Mouse (Mus musculus) kidney, embryonic 15.5 days (tissue): ENCODE data around the gene Galnt6. TPM values are rescaled to one million over a fixed set of nuclear protein-coding genes. Genes with fewer than 3 reads are reported as not detected.

Source experiments
- ATAC-seq: fragments of 200-750 bp; cut with Nextera tagmentation; replicated peaks from 2 replicates; pipeline ENCODE4 v1.8.0; 2017; ENCODE audit warnings: moderate TSS enrichment; ENCODE audit not compliant: low FRiP score
- H3K27ac ChIP-seq: fragments of 300-500 bp; sonication (generic); 2 replicates; pipeline ENCODE4 v1.5.1; 2015; ENCODE audit warnings: mild to moderate bottlenecking, inconsistent platforms
- H3K27me3 ChIP-seq: fragments of 300-500 bp; sonication (generic); 2 replicates; pipeline ENCODE4 v1.6.1; 2015; ENCODE audit warnings: inconsistent platforms
- H3K36me3 ChIP-seq: fragments of 300-500 bp; sonication (generic); 2 replicates; pipeline ENCODE4 v1.6.1; 2015; ENCODE audit warnings: inconsistent platforms
- H3K4me1 ChIP-seq: fragments of 300-500 bp; sonication (generic); 2 replicates; pipeline ENCODE4 v1.6.1; 2015; ENCODE audit warnings: inconsistent platforms
- H3K4me2 ChIP-seq: fragments of 300-500 bp; sonication (generic); 2 replicates; pipeline ENCODE4 v1.6.1; 2015; ENCODE audit warnings: moderate library complexity, mild to moderate bottlenecking, inconsistent platforms
- H3K4me3 ChIP-seq: fragments of 300-500 bp; sonication (generic); replicated peaks from 2 replicates; pipeline ENCODE4 v1.5.1; 2015; ENCODE audit warnings: mild to moderate bottlenecking, inconsistent platforms
- H3K9ac ChIP-seq: fragments of 300-500 bp; sonication (generic); 2 replicates; pipeline ENCODE4 v1.6.1; 2015; ENCODE audit warnings: mild to moderate bottlenecking, inconsistent platforms
- H3K9me3 ChIP-seq: fragments of 300-500 bp; sonication (generic); replicated peaks from 2 replicates; pipeline ENCODE4 v1.6.1; 2016; ENCODE audit warnings: inconsistent platforms
- WGBS: fragments of 180-500 bp; shearing (Covaris S2); methylation state at CpG from one replicate; pipeline ENCODE4 v1.1.7; 2015; ENCODE audit warnings: mixed read lengths; 5-methylcytosine and 5-hydroxymethylcytosine counted together
- polyA plus RNA-seq: library from polyadenylated mRNA; unstranded; fragments of >200 nt; fragmentation: Nextera tagmentation; extraction: Ambion mirVana; gene quantifications from 2 replicates; pipeline ENCODE4 v1.2.1, GENCODE M21; 2015

Gene Galnt6
- polyA plus RNA-seq, 1 experiment from 2014 or later: 2.4 TPM

DNA sequence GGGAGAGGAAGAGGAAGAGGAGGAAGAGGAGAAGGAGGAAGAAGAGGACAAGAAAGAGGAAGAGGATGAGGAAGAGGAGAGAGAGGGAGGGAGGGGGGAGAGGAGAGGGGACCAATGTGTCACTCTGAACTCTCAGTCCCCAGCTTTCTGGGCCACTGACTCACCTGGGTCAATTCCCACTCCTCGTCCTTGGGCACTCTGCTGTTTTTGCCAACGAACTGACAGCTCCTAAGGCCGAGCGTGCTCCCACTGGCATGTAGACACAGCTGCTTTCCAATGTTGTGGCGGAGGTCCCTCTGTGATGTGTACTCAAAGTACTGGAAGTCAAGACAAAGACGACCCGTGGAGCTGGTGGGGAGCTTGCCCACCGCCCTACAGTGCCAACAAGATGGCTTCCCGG lies 34.8 kb downstream of the Galnt6 start:
- ATAC-seq: no peak
- Histone ChIP-seq H3K4me3 (no peak overlapping the region), H3K4me2 (no peak overlapping the region), H3K4me1 (0 out of 2 replicates have a peak, but pooled peaks cover 3% of the 10 kb centered on the region), H3K36me3 (no peaks in the 10 kb centered on the region), H3K9me3 (peaks cover 10% of the 10 kb centered on the region), H3K27ac (no peak overlapping the region), H3K27me3 (no peaks in the 10 kb centered on the region), H3K9ac (no peak overlapping the region)
- WGBS: 94% methylated on average over 9 of the region's 9 CpGs

DNA sequence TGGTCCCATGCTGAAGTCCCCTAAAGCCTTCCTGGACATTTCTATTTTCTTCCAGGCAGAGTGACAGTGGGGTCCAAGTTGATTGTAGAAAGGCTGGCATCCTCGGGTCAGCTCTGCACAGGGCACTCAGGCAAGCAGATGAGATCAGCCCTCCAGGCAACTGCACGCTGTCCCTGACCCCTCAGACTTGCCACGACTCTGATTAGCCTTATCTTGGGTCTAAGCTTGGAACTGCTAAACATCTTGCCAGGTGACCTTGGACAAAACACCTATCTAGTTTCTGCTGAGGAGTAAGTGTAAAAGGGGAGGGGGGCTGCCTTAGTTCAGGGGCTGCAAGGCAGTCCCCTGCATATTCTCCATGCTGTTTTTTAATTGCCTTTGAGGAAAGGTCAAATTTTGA lies 37.2 kb downstream of the Galnt6 start:
- Histone ChIP-seq H3K36me3 (no peaks in the 10 kb centered on the region), H3K9me3 (peaks cover 10% of the 10 kb centered on the region), H3K4me1 (peaks cover 8% of the 10 kb centered on the region), H3K9ac (no peak overlapping the region), H3K27ac (no peak overlapping the region), H3K4me2 (no peak overlapping the region), H3K4me3 (no peak overlapping the region), H3K27me3 (0 out of 2 replicates have a peak, but pooled peaks cover 3% of the 10 kb centered on the region)
- WGBS: 55% methylated on average over 3 of the region's 3 CpGs
- ATAC-seq: no peak

DNA sequence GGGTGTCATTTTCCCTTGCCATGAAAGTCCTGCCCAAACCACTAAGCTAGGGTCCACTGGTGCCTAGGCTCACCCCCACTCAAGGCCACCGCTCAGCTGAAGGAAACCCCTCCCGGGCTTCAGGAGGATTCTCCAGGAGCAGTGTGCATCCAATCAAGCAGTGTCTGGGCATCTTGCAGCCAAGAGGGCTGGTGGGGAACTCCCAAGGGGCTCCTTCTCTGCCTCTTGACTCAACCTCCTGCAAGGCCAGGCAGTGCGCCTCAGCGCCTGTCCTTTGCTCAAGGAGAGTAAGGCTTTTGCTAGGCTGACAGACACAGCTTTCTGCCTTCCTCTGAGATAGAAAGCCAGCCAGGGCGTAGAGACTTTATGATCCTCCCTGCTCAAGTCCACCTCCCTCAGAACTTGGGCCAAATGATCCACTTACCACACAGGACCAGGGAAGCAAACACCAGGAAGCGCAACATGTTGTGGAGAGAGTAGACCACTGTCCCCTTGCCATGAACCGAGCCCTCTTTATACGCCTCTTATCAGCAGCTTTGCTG lies 41.7 kb downstream of the Galnt6 start, which contains the start of gene Cela1:
Gene Cela1, minus strand, starts transcription at position 492 of the 542 bp plus-strand sequence.
- no peak for ATAC-seq
- Histone ChIP-seq H3K9me3 (peaks cover 10% of the 10 kb centered on the region), H3K36me3 (no peaks in the 10 kb centered on the region), H3K4me2 (peak within 1 kb of the TSS; percentile 33), H3K4me1 (peaks cover 13% of the 10 kb centered on the region), H3K27ac (peak within 1 kb of the TSS; percentile 15; the same call in 1 of the 2 replicates), H3K4me3 (no peak within 1 kb of the TSS), H3K27me3 (peaks cover 9% of the 10 kb centered on the region; the same call in 1 of the 2 replicates), H3K9ac (no peak within 1 kb of the TSS)
- 67% methylated on average over 8 of the region's 8 CpGs for WGBS

DNA sequence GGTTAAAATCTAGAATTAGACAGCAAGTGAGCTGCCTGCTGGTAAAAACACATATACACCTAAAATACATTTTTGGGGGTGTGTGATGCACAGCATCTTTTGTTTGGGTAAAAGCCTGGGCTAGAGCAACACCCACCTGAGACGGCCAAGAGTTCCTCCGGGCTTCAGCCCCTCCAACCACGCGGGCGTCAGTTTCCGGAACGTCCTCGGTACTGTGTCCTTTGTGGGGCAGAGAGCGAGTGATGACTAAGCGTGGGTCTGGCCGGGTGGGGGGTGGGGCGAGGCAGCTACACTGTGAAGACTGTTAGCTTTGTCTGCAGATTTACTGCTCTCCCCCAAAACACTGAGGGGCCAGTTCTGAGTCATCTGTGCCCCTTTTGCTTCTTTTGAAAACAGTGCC lies 42.2 kb downstream of the Galnt6 start:
- Histone ChIP-seq H3K4me2 (peak overlapping the region; percentile 33), H3K9me3 (peaks cover 10% of the 10 kb centered on the region), H3K4me1 (peaks cover 14% of the 10 kb centered on the region), H3K4me3 (no peak overlapping the region), H3K9ac (no peak overlapping the region), H3K27me3 (peaks cover 9% of the 10 kb centered on the region; the same call in 1 of the 2 replicates), H3K36me3 (no peaks in the 10 kb centered on the region), H3K27ac (no peak overlapping the region)
- no peak for ATAC-seq
- WGBS: 18% methylated on average over 12 of the region's 12 CpGs

DNA sequence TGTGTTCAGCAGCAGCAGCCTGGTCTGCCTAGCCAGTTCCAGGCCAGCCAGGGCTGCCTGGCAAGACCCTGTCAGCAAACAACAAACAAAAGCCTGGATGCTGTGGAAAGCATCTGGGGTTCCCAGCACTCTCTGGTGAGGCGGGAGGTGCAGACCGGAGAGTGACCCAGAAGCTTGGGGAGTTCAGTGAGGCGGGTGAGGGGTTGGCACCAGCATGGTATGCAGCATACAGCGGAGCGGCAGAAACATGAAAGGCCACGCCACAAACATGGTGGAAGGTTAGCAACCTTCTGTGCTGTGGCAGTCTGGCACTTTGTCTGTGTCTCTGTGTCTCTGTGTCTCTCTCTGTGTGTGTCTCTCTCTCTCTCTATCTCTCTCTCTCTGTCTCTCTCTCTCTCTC lies 42.7 kb downstream of the Galnt6 start:
- WGBS: 90% methylated on average over 6 of the region's 6 CpGs
- H3K27me3 ChIP-seq: peaks cover 9% of the 10 kb centered on the region; the same call in 1 of the 2 replicates
- no peak overlapping the region for H3K4me3 ChIP-seq
- H3K4me2 ChIP-seq: no peak overlapping the region
- H3K36me3 ChIP-seq: no peaks in the 10 kb centered on the region
- H3K27ac ChIP-seq: no peak overlapping the region
- H3K4me1 ChIP-seq: peaks cover 19% of the 10 kb centered on the region
- peaks cover 10% of the 10 kb centered on the region for H3K9me3 ChIP-seq
- no peak overlapping the region for H3K9ac ChIP-seq
- ATAC-seq: no peak

DNA sequence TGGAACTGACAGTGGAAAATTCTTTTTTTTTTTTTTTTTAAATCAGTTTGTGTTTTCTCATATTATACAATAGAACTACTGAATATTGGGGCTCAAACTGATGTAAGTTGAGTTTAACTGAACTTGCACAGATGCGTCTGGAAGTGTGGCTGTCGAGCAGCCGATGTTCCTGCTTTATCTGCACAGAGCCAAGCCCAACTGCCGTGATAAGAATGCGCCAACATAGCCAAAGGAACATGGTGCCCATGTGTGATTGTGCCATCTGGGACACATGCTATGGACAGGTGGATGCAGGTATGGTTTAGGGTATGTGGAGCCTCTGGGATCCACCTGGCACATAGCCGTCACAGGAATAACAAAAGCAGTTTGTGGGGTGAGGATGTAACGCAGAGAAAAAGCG lies 43.3 kb downstream of the Galnt6 start:
- ATAC-seq: no peak
- H3K4me1 ChIP-seq: peaks cover 25% of the 10 kb centered on the region
- H3K4me3 ChIP-seq: no peak overlapping the region
- 90% methylated on average over 8 of the region's 8 CpGs for WGBS
- peaks cover 9% of the 10 kb centered on the region; the same call in 1 of the 2 replicates for H3K27me3 ChIP-seq
- H3K4me2 ChIP-seq: no peak overlapping the region
- H3K9ac ChIP-seq: no peak overlapping the region
- no peaks in the 10 kb centered on the region for H3K36me3 ChIP-seq
- H3K27ac ChIP-seq: no peak overlapping the region
- H3K9me3 ChIP-seq: peaks cover 9% of the 10 kb centered on the region

DNA sequence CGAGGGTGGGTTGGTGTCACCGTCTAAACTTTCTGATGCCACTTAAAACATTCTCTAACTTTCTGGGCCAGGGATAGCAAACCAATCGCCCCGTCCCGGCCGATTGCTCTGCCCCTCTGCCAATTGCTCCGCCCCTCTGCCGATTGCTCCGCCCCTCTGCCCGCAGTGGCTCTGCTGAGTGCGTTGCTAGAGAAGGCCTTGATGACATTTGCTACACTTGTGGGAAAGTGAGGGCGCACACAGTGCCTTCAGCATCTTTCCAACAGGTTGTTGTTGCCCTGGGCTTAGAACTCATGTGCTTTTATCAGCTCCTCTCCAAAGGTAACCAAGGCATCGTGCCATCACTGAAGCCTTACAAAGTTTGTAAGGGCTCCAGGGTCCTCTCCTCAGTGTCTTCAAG lies 43.9 kb downstream of the Galnt6 start:
- no peak overlapping the region for H3K4me3 ChIP-seq
- H3K9me3 ChIP-seq: peaks cover 3% of the 10 kb centered on the region; the same call in 1 of the 2 replicates
- peaks cover 31% of the 10 kb centered on the region for H3K4me1 ChIP-seq
- no peaks in the 10 kb centered on the region for H3K36me3 ChIP-seq
- no peak for ATAC-seq
- H3K9ac ChIP-seq: no peak overlapping the region
- peaks cover 9% of the 10 kb centered on the region; the same call in 1 of the 2 replicates for H3K27me3 ChIP-seq
- 25% methylated on average over 13 of the region's 13 CpGs for WGBS
- H3K4me2 ChIP-seq: no peak overlapping the region
- H3K27ac ChIP-seq: no peak overlapping the region

DNA sequence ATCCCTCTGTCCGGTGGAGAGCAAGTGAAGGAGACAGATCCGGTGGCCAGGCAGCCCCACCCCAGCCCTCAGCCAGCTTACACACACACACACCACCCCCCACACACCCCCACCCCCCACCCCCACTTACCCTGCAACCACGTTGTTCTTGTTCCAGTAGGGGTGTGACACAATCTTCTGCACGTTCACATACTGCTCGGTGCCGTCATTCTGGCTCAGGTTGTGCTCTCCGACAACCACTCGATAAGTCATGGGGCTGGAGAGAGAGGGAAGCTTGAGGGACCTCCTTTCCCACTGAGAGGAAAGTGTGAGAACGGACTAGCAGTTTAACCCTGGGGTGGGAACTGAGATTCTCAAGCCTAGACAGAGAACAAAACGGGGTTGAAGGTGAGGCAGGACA lies 44.7 kb downstream of the Galnt6 start:
- H3K27ac ChIP-seq: no peak overlapping the region
- no peak overlapping the region for H3K4me3 ChIP-seq
- H3K9ac ChIP-seq: no peak overlapping the region
- WGBS: 67% methylated on average over 10 of the region's 10 CpGs
- H3K4me2 ChIP-seq: no peak overlapping the region
- no peak for ATAC-seq
- no peaks in the 10 kb centered on the region for H3K9me3 ChIP-seq
- H3K27me3 ChIP-seq: peaks cover 9% of the 10 kb centered on the region; the same call in 1 of the 2 replicates
- peaks cover 39% of the 10 kb centered on the region for H3K4me1 ChIP-seq
- H3K36me3 ChIP-seq: no peaks in the 10 kb centered on the region

DNA sequence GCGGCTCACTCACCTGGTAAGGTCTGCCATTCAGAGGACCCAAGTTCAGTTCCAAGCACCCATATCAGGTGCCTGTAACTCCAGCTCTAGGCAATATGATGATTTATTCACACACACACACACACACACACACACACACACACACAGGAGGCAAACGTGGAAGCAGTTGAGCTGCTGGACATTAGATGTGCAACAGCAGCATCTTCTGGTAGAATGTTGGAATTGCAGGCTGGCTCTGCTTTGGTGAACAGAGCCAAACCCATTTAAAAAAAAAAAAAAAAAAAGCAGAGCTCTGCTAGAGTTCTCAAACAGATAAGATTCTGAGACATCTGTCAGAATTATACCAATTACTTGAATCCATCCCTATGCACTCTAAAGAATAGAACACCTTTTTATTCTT lies 46.1 kb downstream of the Galnt6 start:
- Histone ChIP-seq H3K4me1 (peaks cover 52% of the 10 kb centered on the region), H3K27me3 (peaks cover 9% of the 10 kb centered on the region; the same call in 1 of the 2 replicates), H3K4me3 (no peak overlapping the region), H3K27ac (no peak overlapping the region), H3K36me3 (no peaks in the 10 kb centered on the region), H3K9me3 (no peaks in the 10 kb centered on the region), H3K4me2 (no peak overlapping the region), H3K9ac (no peak overlapping the region)
- no peak; the same call in 1 of the 2 replicates for ATAC-seq
- 48% methylated on average over 2 of the region's 2 CpGs for WGBS

DNA sequence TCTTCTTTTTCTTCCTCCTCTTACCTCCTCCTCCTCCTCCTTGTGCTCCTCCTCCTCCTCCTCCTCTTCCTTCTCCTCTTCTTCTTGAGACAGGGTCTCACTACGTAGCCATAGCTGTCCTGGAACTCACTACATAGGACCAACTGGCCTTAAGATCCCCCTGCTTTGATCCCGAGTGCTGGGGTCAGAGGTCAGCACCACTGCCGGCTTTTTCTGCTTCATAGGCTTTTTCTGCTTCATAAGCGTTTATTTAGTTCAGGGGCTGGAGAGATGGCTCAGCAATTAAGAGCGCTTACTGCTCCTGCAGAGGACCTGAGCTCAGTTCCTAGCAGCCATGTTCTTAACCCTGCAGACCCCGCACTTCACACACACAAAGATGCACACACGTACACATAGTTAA lies 47.4 kb downstream of the Galnt6 start:
- H3K36me3 ChIP-seq: no peaks in the 10 kb centered on the region
- ATAC-seq: no peak
- peaks cover 6% of the 10 kb centered on the region; the same call in 1 of the 2 replicates for H3K27me3 ChIP-seq
- H3K4me2 ChIP-seq: no peak overlapping the region
- no peak overlapping the region for H3K4me3 ChIP-seq
- 38% methylated on average over 7 of the region's 7 CpGs for WGBS
- no peaks in the 10 kb centered on the region for H3K9me3 ChIP-seq
- peaks cover 46% of the 10 kb centered on the region for H3K4me1 ChIP-seq
- no peak overlapping the region for H3K9ac ChIP-seq
- H3K27ac ChIP-seq: peak overlapping the region; percentile 56; the same call in 1 of the 2 replicates

DNA sequence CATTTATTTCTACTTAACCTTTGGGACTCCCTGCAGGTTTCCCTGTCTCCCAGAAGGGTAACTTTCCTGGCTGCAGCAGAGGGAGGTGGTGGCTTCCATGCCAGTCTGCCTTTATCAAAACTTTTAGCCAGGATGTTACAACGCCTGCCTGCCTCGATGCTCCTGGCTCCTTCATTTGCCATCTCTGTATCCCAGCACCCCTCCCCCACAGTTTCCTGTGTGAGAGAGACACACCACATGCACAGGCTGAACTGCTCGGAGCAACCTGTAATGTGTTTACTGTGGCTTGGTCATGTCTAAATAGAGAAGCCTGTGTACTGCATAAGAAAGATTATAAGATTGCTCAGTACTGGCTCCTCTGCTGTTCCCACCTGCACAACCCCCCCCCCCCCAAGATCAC lies 48.8 kb downstream of the Galnt6 start:
- no peak overlapping the region for H3K4me3 ChIP-seq
- H3K27ac ChIP-seq: peak overlapping the region; percentile 93
- 29% methylated on average over 3 of the region's 3 CpGs for WGBS
- H3K36me3 ChIP-seq: no peaks in the 10 kb centered on the region
- no peak overlapping the region for H3K9ac ChIP-seq
- H3K4me2 ChIP-seq: no peak overlapping the region
- H3K27me3 ChIP-seq: no peaks in the 10 kb centered on the region; the same call in 1 of the 2 replicates
- H3K9me3 ChIP-seq: no peaks in the 10 kb centered on the region
- no peak for ATAC-seq
- H3K4me1 ChIP-seq: peaks cover 51% of the 10 kb centered on the region

DNA sequence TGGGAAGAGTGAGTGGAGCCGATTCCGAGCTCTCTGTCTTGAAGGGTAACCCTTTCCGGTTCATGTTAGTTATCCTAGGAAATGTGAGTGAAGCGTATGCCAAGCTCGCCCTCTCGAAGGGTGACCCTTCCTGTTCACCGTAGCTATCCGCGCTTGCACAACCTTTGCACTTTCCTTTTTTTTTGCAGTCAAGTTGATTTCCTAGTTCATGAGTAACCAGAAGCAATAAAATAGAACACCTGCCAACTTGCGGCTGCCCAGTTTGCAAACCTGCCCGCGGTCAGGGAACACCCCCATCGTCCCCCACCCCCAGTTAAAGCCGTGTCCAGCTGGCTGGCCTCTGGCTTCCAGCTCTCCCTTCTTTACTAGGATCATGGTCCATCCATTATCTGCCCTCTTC lies 50.2 kb downstream of the Galnt6 start:
- Histone ChIP-seq H3K4me3 (0 out of 2 replicates have a peak overlapping the region, but pooled peaks have one; percentile 15), H3K9me3 (no peaks in the 10 kb centered on the region), H3K27me3 (no peaks in the 10 kb centered on the region), H3K4me2 (peak overlapping the region; percentile 43), H3K27ac (peak overlapping the region; percentile 93), H3K4me1 (peaks cover 59% of the 10 kb centered on the region), H3K36me3 (no peaks in the 10 kb centered on the region), H3K9ac (no peak overlapping the region)
- peak; percentile 44 for ATAC-seq
- 44% methylated on average over 14 of the region's 14 CpGs for WGBS
